Mouse (Mus musculus) thymus, adult 2 months (tissue): ENCODE results near the gene Tcf12. TPM values are rescaled to one million over a fixed set of nuclear protein-coding genes. Genes with fewer than 3 reads are reported as not detected.

Experiments
- DNase-seq: peaks from one replicate; pipeline ENCODE4 v3.0.0; 2021
- H3K27ac ChIP-seq: fragments of 200-500 bp; 2 replicates; pipeline ENCODE4 v1.5.1; 2012; ENCODE audit warnings: low read length, control low read depth; ENCODE audit not compliant: control insufficient read depth, insufficient read depth
- H3K27me3 ChIP-seq: fragments of 200-500 bp; 2 replicates; pipeline ENCODE4 v1.6.1; 2012; ENCODE audit warnings: mild to moderate bottlenecking, low read length, moderate library complexity, mixed read lengths; ENCODE audit not compliant: control insufficient read depth, insufficient read depth
- H3K36me3 ChIP-seq: fragments of 200-500 bp; 2 replicates; pipeline ENCODE4 v1.6.1; 2012; ENCODE audit warnings: mild to moderate bottlenecking, low read length, moderate library complexity; ENCODE audit not compliant: control insufficient read depth, insufficient read depth
- H3K4me1 ChIP-seq: fragments of 200-500 bp; replicated peaks from 2 replicates; pipeline ENCODE4 v1.6.1; 2012; ENCODE audit warnings: low read length; ENCODE audit not compliant: control insufficient read depth, insufficient read depth
- H3K4me3 ChIP-seq: fragments of 200-500 bp; 2 replicates; pipeline ENCODE4 v1.5.1; 2012; ENCODE audit warnings: mild to moderate bottlenecking, low read length, control low read depth, moderate library complexity; ENCODE audit not compliant: control insufficient read depth, insufficient read depth
- CTCF ChIP-seq: fragments of 200-500 bp; IDR thresholded peaks from 2 replicates; pipeline ENCODE4 v1.5.1; 2012; ENCODE audit warnings: mild to moderate bottlenecking, control low read depth, low read length, moderate library complexity, borderline replicate concordance; ENCODE audit not compliant: control insufficient read depth, poor library complexity, insufficient read depth; ENCODE audit errors: extremely low read depth
- POLR2A ChIP-seq: fragments of 200-500 bp; IDR thresholded peaks from 2 replicates; pipeline ENCODE4 v1.6.1; 2012; ENCODE audit warnings: mild to moderate bottlenecking, low read length, control low read depth, moderate library complexity; ENCODE audit not compliant: control insufficient read depth, poor library complexity, insufficient read depth; ENCODE audit errors: extremely low read depth
- WGBS: fragments of 180-500 bp; shearing (Covaris S2); methylation state at CpG from one replicate; pipeline ENCODE4 v1.1.7; 2018; 5-methylcytosine and 5-hydroxymethylcytosine counted together
- polyA plus RNA-seq: library from polyadenylated mRNA; depleted of rRNA; stranded (reverse); fragments of >200 nt; gene quantifications from 2 replicates; pipeline ENCODE4 v1.2.3, GENCODE M21; 2012

The Tcf12 gene
- polyA plus RNA-seq, 1 experiment: 416 TPM

- H3K27ac ChIP-seq: no peak overlapping the region
- H3K4me1 ChIP-seq: no peaks in the 10 kb centered on the region
- H3K27me3 ChIP-seq: no peaks in the 10 kb centered on the region
- DNase-seq: no peak
- TF ChIP-seq POLR2A (no peak), CTCF (no peak)
- H3K36me3 ChIP-seq: peaks cover 24% of the 10 kb centered on the region
- H3K4me3 ChIP-seq: no peak overlapping the region
Measured at GRCm38 (mm10) chr9:71916662-71916953, 195.1 kb downstream of the Tcf12 start.

DNA sequence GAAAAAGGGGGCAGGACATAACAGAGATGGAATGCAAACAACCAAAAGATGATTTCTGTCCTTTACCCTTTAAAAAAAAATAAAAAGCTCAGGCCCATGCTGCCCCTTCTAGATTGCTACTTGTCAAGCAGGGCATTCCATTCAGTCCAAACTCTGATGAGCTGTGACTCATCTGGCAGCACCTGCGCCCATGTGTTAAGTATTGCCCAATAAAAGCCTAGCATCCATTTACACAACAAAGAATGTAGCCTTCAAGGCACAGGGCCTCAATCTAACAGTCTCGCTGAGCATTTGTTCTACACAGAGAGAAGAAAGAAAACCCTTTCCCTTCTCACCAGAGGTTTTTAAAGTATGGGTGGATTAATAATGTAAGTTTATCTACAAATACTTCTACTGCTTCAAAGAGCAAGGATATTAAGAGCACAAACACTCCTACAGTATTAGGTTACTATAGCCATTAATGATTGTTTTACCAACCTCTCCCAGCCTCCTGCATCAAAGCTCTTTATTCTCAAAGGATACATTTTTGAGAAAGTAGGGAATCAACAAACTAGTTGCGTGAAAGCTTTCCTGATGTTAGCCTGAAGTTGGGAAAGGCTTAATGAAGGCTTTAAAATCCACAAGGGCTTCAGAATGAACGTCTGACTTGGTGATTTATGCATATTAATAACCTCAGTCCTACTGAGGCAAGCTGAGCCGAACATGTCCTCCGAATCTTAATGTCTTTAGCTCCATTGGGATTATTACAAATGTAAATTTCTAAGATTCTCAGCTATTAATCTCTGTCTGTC lies 195.6 kb downstream of the Tcf12 start:
- no peak for DNase-seq
- no peaks in the 10 kb centered on the region for H3K4me1 ChIP-seq
- H3K27me3 ChIP-seq: no peaks in the 10 kb centered on the region
- H3K4me3 ChIP-seq: no peak overlapping the region
- TF ChIP-seq CTCF (no peak), POLR2A (no peak)
- WGBS: 96% methylated on average over 6 of the region's 6 CpGs
- H3K27ac ChIP-seq: no peak overlapping the region
- peaks cover 20% of the 10 kb centered on the region for H3K36me3 ChIP-seq

DNA sequence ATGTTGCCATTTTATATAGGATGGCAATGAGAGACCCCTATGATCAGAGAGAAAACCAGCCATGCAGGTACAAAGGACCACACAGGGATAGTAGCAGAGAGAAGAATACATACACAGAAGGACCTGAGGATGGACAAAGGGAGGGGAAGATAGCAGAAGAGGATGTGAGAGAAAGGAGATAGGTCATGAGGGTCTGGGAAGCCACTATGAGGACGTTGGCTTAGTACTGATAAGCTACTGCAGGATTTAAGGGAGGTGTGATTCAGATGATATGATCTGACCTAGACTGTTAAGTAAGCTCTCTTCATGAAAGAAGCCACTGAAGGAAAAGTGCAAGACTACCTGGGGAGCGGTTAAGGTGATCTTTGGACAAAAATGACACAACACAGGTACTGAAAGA lies 205.1 kb downstream of the Tcf12 start:
- DNase-seq: no peak
- Histone ChIP-seq H3K4me3 (no peak overlapping the region), H3K4me1 (no peaks in the 10 kb centered on the region), H3K27me3 (no peaks in the 10 kb centered on the region), H3K27ac (no peak overlapping the region), H3K36me3 (peaks cover 15% of the 10 kb centered on the region)
- 81% methylated on average over 2 of the region's 2 CpGs for WGBS
- no peak for TF ChIP-seq POLR2A
- TF ChIP-seq CTCF: no peak

- TF ChIP-seq POLR2A: no peak
- no peak for TF ChIP-seq CTCF
- H3K36me3 ChIP-seq: peaks cover 5% of the 10 kb centered on the region; the same call in 1 of the 2 replicates
- no peak overlapping the region for H3K4me3 ChIP-seq
- 90% methylated on average over 5 of the region's 5 CpGs for WGBS
- DNase-seq: no peak
- no peaks in the 10 kb centered on the region for H3K27me3 ChIP-seq
- peaks cover 5% of the 10 kb centered on the region for H3K4me1 ChIP-seq
- no peak overlapping the region for H3K27ac ChIP-seq
Measured at GRCm38 (mm10) chr9:71898852-71899251, 212.8 kb downstream of the Tcf12 start.

DNA sequence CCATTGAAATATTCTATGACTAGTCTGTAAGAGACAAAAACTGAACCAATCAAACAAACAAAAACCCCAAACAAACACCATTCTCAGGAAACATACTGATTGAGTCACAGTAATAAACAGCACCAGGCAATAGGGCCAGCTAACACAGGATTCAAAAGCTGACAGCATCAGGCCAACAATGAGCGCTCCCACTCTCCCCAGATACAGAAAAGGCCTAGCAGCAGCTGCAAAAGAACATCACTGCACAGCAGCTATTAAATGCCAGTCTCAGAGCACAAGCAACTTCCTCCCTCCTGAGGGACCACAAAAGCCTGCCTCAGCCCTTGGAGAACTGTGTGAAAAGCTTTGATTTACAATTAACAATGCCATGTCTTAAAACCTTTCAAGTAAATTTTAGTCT lies 214.3 kb downstream of the Tcf12 start:
- Histone ChIP-seq H3K4me3 (no peak overlapping the region), H3K27me3 (no peaks in the 10 kb centered on the region), H3K4me1 (peaks cover 5% of the 10 kb centered on the region), H3K36me3 (peaks cover 5% of the 10 kb centered on the region; the same call in 1 of the 2 replicates), H3K27ac (no peak overlapping the region; the same call in 1 of the 2 replicates)
- no peak for DNase-seq
- WGBS: 50% methylated on average over 1 of the region's 1 CpGs
- TF ChIP-seq POLR2A (no peak), CTCF (no peak)

DNA sequence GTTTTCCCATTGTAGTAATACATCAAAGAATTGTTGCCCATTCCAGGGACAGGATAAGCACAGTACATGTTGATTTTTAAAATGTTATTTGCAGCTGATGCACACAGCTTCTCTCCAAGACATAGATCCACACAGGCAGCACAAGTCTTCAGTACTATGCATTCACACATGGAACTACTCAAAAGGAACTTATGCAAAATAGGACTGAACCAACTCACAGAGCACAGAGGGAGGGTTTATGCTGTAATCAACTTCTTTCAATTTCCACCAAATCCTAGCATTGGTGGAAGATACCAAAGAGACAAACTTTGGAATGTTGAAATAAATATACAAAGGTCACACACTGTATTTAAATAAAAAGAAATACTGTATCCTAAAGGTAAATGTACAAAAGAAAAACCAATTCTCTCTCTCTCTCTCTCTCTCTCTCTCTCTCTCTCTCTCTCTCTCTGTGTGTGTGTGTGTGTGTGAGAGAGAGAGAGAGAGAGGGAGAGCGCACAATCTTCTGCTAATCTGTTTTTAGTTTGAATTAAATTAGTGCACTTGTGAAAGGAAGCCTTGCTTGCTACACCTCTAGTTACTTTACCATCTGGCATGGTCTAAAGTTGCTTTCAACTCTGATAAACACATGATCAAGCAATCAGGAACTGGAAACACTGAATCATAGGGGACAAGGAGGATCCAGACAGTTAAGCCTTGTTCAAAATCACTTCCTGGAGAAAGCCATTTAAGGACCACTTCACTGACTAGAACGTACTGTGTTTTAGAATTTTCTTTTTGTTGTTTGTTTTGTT lies 215.5 kb downstream of the Tcf12 start:
- Histone ChIP-seq H3K27me3 (no peaks in the 10 kb centered on the region), H3K4me3 (no peak overlapping the region), H3K36me3 (peaks cover 5% of the 10 kb centered on the region; the same call in 1 of the 2 replicates), H3K27ac (no peak overlapping the region), H3K4me1 (peaks cover 5% of the 10 kb centered on the region)
- 18% methylated on average over 2 of the region's 2 CpGs for WGBS
- TF ChIP-seq CTCF: no peak
- TF ChIP-seq POLR2A: no peak
- DNase-seq: no peak
